Mouse (Mus musculus) heart, embryonic 10.5 days (tissue): ENCODE data around the gene Csad. TPM values are rescaled to one million over a fixed set of nuclear protein-coding genes. Genes with fewer than 3 reads are reported as not detected.

Source experiments
- DNase-seq: peaks from one replicate; pipeline ENCODE4 v3.0.0-alpha.2; 2017; ENCODE audit warnings: low spot score
- H3K27ac ChIP-seq: fragments of 300-500 bp; sonication (generic); 2 replicates; pipeline ENCODE4 v1.5.1; 2016; ENCODE audit warnings: mild to moderate bottlenecking
- H3K27me3 ChIP-seq: fragments of 300-500 bp; sonication (generic); 2 replicates; pipeline ENCODE4 v1.6.1; 2016; ENCODE audit warnings: mild to moderate bottlenecking; ENCODE audit not compliant: poor library complexity, insufficient read depth, severe bottlenecking
- H3K36me3 ChIP-seq: fragments of 300-500 bp; sonication (generic); 2 replicates; pipeline ENCODE4 v1.6.1; 2016; ENCODE audit warnings: mild to moderate bottlenecking, moderate library complexity
- H3K4me1 ChIP-seq: fragments of 300-500 bp; sonication (generic); 2 replicates; pipeline ENCODE4 v1.6.1; 2016; ENCODE audit warnings: mild to moderate bottlenecking
- H3K4me3 ChIP-seq: fragments of 300-500 bp; sonication (generic); 2 replicates; pipeline ENCODE4 v1.5.1; 2016; ENCODE audit warnings: mild to moderate bottlenecking, moderate library complexity
- H3K9me3 ChIP-seq: fragments of 300-500 bp; sonication (generic); 2 replicates; pipeline ENCODE4 v1.6.1; 2016; ENCODE audit warnings: mild to moderate bottlenecking, moderate library complexity
- WGBS: fragments of 180-500 bp; shearing (Covaris S2); methylation state at CpG from one replicate; pipeline ENCODE4 v1.1.7; 2016; 5-methylcytosine and 5-hydroxymethylcytosine counted together
- polyA plus RNA-seq: library from polyadenylated mRNA; unstranded; fragments of >200 nt; fragmentation: Nextera tagmentation; extraction: Ambion mirVana; gene quantifications from 2 replicates; pipeline ENCODE4 v1.2.1, GENCODE M21; 2016

The Csad gene
- polyA plus RNA-seq, 1 experiment from 2014 or later, result 41.0 TPM

DNA sequence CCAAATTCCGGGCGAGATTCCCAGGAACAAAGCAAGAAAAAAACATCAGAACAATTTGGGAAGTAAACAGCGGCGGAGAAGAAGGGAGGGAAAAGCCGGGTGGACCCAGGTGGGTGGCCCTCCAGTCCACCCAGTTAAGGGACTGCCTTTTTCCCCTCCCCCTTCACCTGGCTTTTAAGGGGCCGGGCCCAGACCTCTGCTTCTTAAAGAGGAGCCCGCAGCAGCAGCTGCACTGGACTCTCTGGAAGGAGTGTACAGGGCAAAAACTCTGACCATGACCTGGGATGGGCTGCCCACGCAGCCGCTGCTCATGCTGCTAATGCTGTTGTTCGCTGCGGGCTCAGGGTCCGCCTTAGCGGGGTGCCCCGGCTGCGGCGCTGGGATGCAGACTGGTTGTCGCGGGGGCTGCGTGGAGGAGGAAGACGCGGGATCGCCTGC, 60.2 kb downstream of the Csad start, which contains the start of gene Igfbp6:
Igfbp6 (plus strand) TSS at position 89 of the 438 bp plus-strand sequence.
- H3K27me3 ChIP-seq, result peaks cover 53% of the 10 kb centered on the region
- H3K4me3 ChIP-seq, result peak within 1 kb of the TSS; percentile 51
- H3K27ac ChIP-seq, result peak within 1 kb of the TSS; percentile 32; the same call in 1 of the 2 replicates
- no peaks in the 10 kb centered on the region for H3K9me3 ChIP-seq
- WGBS, result 11% methylated on average over 22 of the region's 22 CpGs
- H3K4me1 ChIP-seq, result peaks cover 36% of the 10 kb centered on the region
- DNase-seq, result no peak
- no peaks in the 10 kb centered on the region for H3K36me3 ChIP-seq

- Histone ChIP-seq H3K27ac (no peak overlapping the region), H3K4me1 (peaks cover 33% of the 10 kb centered on the region), H3K4me3 (no peak overlapping the region), H3K27me3 (peaks cover 50% of the 10 kb centered on the region), H3K9me3 (no peaks in the 10 kb centered on the region), H3K36me3 (no peaks in the 10 kb centered on the region)
- 49% methylated on average over 23 of the region's 23 CpGs for WGBS
- DNase-seq, result no peak
These were observed 61.3 kb downstream of the Csad start for GRCm38 (mm10) chr15:102142914-102143912.

GRCm38 (mm10) chr15:102141120-102141519, 63.4 kb downstream of the Csad start:
- Histone ChIP-seq H3K36me3 (no peaks in the 10 kb centered on the region), H3K9me3 (no peaks in the 10 kb centered on the region), H3K27ac (no peak overlapping the region), H3K4me1 (peaks cover 36% of the 10 kb centered on the region), H3K4me3 (no peak overlapping the region), H3K27me3 (peaks cover 46% of the 10 kb centered on the region)
- DNase-seq, result no peak
- 91% methylated on average over 5 of the region's 5 CpGs for WGBS

- WGBS, result under 1% methylated on average over 50 of the region's 50 CpGs
- DNase-seq, result peak; percentile 99
- peak within 1 kb of the TSS; percentile 89 for H3K4me3 ChIP-seq
- H3K36me3 ChIP-seq, result peaks cover 21% of the 10 kb centered on the region
- H3K27ac ChIP-seq, result peak within 1 kb of the TSS; percentile 92
- no peaks in the 10 kb centered on the region for H3K9me3 ChIP-seq
- H3K4me1 ChIP-seq, result peaks cover 21% of the 10 kb centered on the region
- H3K27me3 ChIP-seq, result no peaks in the 10 kb centered on the region
These were observed 68.3 kb downstream of the Csad start, which contains the start of gene Spryd3 for GRCm38 (mm10) chr15:102136129-102136758. TSS of gene Spryd3 (minus strand) at chr15:102136234.

GRCm38 (mm10) chr15:102135522-102136128, 68.9 kb downstream of the Csad start:
- H3K27ac ChIP-seq, result peak overlapping the region; percentile 92
- peaks cover 21% of the 10 kb centered on the region for H3K4me1 ChIP-seq
- no peaks in the 10 kb centered on the region for H3K27me3 ChIP-seq
- WGBS, result 1% methylated on average over 35 of the region's 35 CpGs
- DNase-seq, result no peak
- H3K4me3 ChIP-seq, result peak overlapping the region; percentile 89
- no peaks in the 10 kb centered on the region for H3K9me3 ChIP-seq
- H3K36me3 ChIP-seq, result peaks cover 27% of the 10 kb centered on the region

- 87% methylated on average over 2 of the region's 2 CpGs for WGBS
These were observed 69.8 kb downstream of the Csad start for GRCm38 (mm10) chr15:102134709-102135108.

GRCm38 (mm10) chr15:102133314-102133713, 71.2 kb downstream of the Csad start:
- no peak overlapping the region for H3K4me3 ChIP-seq
- 88% methylated on average over 9 of the region's 9 CpGs for WGBS
- H3K27me3 ChIP-seq, result no peaks in the 10 kb centered on the region
- DNase-seq, result no peak
- H3K4me1 ChIP-seq, result peaks cover 21% of the 10 kb centered on the region
- no peak overlapping the region for H3K27ac ChIP-seq
- no peaks in the 10 kb centered on the region for H3K9me3 ChIP-seq
- H3K36me3 ChIP-seq, result peaks cover 49% of the 10 kb centered on the region

More at GRCm38 (mm10) chr15:102134709-102135108, 69.8 kb downstream of the Csad start:
- H3K36me3 ChIP-seq, result peaks cover 36% of the 10 kb centered on the region
- H3K4me1 ChIP-seq, result peaks cover 21% of the 10 kb centered on the region
- peak overlapping the region; percentile 89; the same call in 1 of the 2 replicates for H3K4me3 ChIP-seq
- H3K27ac ChIP-seq, result no peak overlapping the region
- DNase-seq, result no peak
- H3K9me3 ChIP-seq, result no peaks in the 10 kb centered on the region
- H3K27me3 ChIP-seq, result no peaks in the 10 kb centered on the region

Other genes with a start within 250 kb of the Csad start
- 83.2 and 193 TPM in 2 replicates for gene Krt8, start 200.2 kb downstream of the Csad start, polyA plus RNA-seq
- 78.5 and 184 TPM in 2 replicates for gene Krt18, start 176.5 kb downstream of the Csad start, polyA plus RNA-seq
- 85.5 and 99.6 TPM in 2 replicates for gene Eif4b, start 131.0 kb downstream of the Csad start, polyA plus RNA-seq
- 19.8 and 19.9 TPM in 2 replicates for gene Tns2, start 104.3 kb downstream of the Csad start, polyA plus RNA-seq
- 19.0 and 19.4 TPM in 2 replicates for gene Spryd3, start 68.5 kb downstream of the Csad start, polyA plus RNA-seq
- gene Igfbp6, start 60.4 kb downstream of the Csad start, polyA plus RNA-seq, result 0.64 and 0.67 TPM in 2 replicates
- 2.0 and 7.9 TPM in 2 replicates for gene Soat2, start 54.2 kb downstream of the Csad start, polyA plus RNA-seq
- 35.7 and 50.1 TPM in 2 replicates for gene Zfp740, start 1.5 kb downstream of the Csad start, polyA plus RNA-seq
- gene Itgb7, start 27.2 kb upstream of the Csad start, polyA plus RNA-seq, result 0.22 and 1.5 TPM in 2 replicates
- gene Rarg, start 52.8 kb upstream of the Csad start, polyA plus RNA-seq, result 11.3 and 17.3 TPM in 2 replicates
- 0.23 TPM in 1 of 2 replicates, not detected in the other for gene Gm9918, start 65.8 kb upstream of the Csad start, polyA plus RNA-seq
- 55.7 and 63.4 TPM in 2 replicates for gene Mfsd5, start 74.7 kb upstream of the Csad start, polyA plus RNA-seq
- gene Espl1, start 91.5 kb upstream of the Csad start, polyA plus RNA-seq, result 35.8 and 40.9 TPM in 2 replicates
- gene Pfdn5, start 121.4 kb upstream of the Csad start, polyA plus RNA-seq, result 260 and 282 TPM in 2 replicates
- 80.5 and 94.3 TPM in 2 replicates for gene Myg1, start 127.0 kb upstream of the Csad start, polyA plus RNA-seq
- gene Aaas, start 146.0 kb upstream of the Csad start, polyA plus RNA-seq, result 87.7 and 96.4 TPM in 2 replicates
- gene Sp7, start 162.5 kb upstream of the Csad start, polyA plus RNA-seq, result 0.37 and 1.5 TPM in 2 replicates
- 5.7 and 7.6 TPM in 2 replicates for gene Sp1, start 201.4 kb upstream of the Csad start, polyA plus RNA-seq
- gene Amhr2, start 240.6 kb upstream of the Csad start, polyA plus RNA-seq, result 1.6 and 2.4 TPM in 2 replicates